Mouse (Mus musculus) liver, postnatal 0 days (tissue): ENCODE results near the gene Fam83e. TPM values are rescaled to one million over a fixed set of nuclear protein-coding genes. Genes with fewer than 3 reads are reported as not detected.

Experiments
- ATAC-seq: fragments of 200-750 bp; cut with Nextera tagmentation; 2 replicates; pipeline ENCODE4 v1.8.0; 2017; ENCODE audit warnings: mild to moderate bottlenecking, moderate library complexity
- DNase-seq: peaks from one replicate; pipeline ENCODE4 v3.0.0-alpha.2; 2016
- H3K27ac ChIP-seq: fragments of 300-500 bp; sonication (generic); 2 replicates; pipeline ENCODE4 v1.5.1; 2014; ENCODE audit warnings: antibody characterized with exemption, moderate library complexity, mild to moderate bottlenecking, low read depth
- H3K27me3 ChIP-seq: fragments of 300-500 bp; sonication (generic); 2 replicates; pipeline ENCODE4 v1.6.1; 2014; ENCODE audit warnings: low read length, control low read depth, mixed read lengths; ENCODE audit not compliant: insufficient read depth
- H3K36me3 ChIP-seq: fragments of 300-500 bp; sonication (generic); replicated peaks from 2 replicates; pipeline ENCODE4 v1.6.1; 2014; ENCODE audit warnings: mild to moderate bottlenecking, control low read depth, low read length, moderate library complexity, mixed read lengths; ENCODE audit not compliant: insufficient read depth
- H3K4me1 ChIP-seq: fragments of 300-500 bp; sonication (generic); 2 replicates; pipeline ENCODE4 v1.6.1; 2014; ENCODE audit warnings: antibody characterized with exemption, mild to moderate bottlenecking, control low read depth; ENCODE audit not compliant: insufficient read depth
- H3K4me2 ChIP-seq: fragments of 300-500 bp; sonication (generic); 2 replicates; pipeline ENCODE4 v1.6.1; 2014; ENCODE audit warnings: low read depth, mild to moderate bottlenecking, low read length, moderate library complexity, mixed read lengths
- H3K4me3 ChIP-seq: fragments of 300-500 bp; sonication (generic); 2 replicates; pipeline ENCODE4 v1.5.1; 2014; ENCODE audit warnings: low read depth, low read length
- H3K9ac ChIP-seq: fragments of 300-500 bp; sonication (generic); replicated peaks from 2 replicates; pipeline ENCODE4 v1.6.1; 2014; ENCODE audit warnings: mild to moderate bottlenecking, moderate library complexity
- H3K9me3 ChIP-seq: fragments of 300-500 bp; sonication (generic); 2 replicates; pipeline ENCODE4 v1.6.1; 2016; ENCODE audit warnings: mild to moderate bottlenecking, control low read depth, low read length, mixed read lengths
- CTCF ChIP-seq: sonication (generic); IDR thresholded peaks from 2 replicates; pipeline ENCODE4 v1.5.1; 2016; ENCODE audit warnings: antibody characterized with exemption, low read depth
- EP300 ChIP-seq: IDR thresholded peaks from 2 replicates; pipeline ENCODE4 v1.6.1; 2016; ENCODE audit warnings: antibody characterized with exemption, low read depth, mild to moderate bottlenecking
- WGBS: fragments of 180-500 bp; shearing (Covaris S2); extraction: QIAGEN DNeasy Blood & Tissue Kit; methylation state at CpG from one replicate; pipeline ENCODE4 v1.1.7; 2014; ENCODE audit not compliant: insufficient replicate concordance; 5-methylcytosine and 5-hydroxymethylcytosine counted together
- polyA plus RNA-seq: library from polyadenylated mRNA; unstranded; fragments of >200 nt; fragmentation: Nextera tagmentation; extraction: Ambion mirVana; gene quantifications from 2 replicates; pipeline ENCODE4 v1.2.1, GENCODE M21; 2015

Gene Fam83e
- polyA plus RNA-seq, 1 experiment from 2014 or later = 0.13 TPM

- H3K27me3 ChIP-seq = no peaks in the 10 kb centered on the region
- H3K9ac ChIP-seq = no peak overlapping the region
- TF ChIP-seq EP300 (peak; percentile 12; the same call in 1 of the 2 replicates), CTCF (no peak)
- no peak overlapping the region for H3K4me3 ChIP-seq
- DNase-seq (no peak), ATAC-seq (peak; percentile 67)
- no peaks in the 10 kb centered on the region for H3K9me3 ChIP-seq
- H3K4me2 ChIP-seq = no peak overlapping the region
- 57% methylated on average over 2 of the region's 2 CpGs for WGBS
- no peak overlapping the region for H3K27ac ChIP-seq
- H3K36me3 ChIP-seq = no peaks in the 10 kb centered on the region
- no peaks in the 10 kb centered on the region for H3K4me1 ChIP-seq
These were observed 28.6 kb upstream of the Fam83e start for GRCm38 (mm10) chr7:45692364-45692763.

- no peak for ATAC-seq
- no peak within 1 kb of the TSS for H3K4me3 ChIP-seq
These were observed 27.0 kb upstream of the Fam83e start, which contains the start of gene Sec1 for GRCm38 (mm10) chr7:45693921-45694591. TSS of gene Sec1 (minus strand) at chr7:45694402.

DNA sequence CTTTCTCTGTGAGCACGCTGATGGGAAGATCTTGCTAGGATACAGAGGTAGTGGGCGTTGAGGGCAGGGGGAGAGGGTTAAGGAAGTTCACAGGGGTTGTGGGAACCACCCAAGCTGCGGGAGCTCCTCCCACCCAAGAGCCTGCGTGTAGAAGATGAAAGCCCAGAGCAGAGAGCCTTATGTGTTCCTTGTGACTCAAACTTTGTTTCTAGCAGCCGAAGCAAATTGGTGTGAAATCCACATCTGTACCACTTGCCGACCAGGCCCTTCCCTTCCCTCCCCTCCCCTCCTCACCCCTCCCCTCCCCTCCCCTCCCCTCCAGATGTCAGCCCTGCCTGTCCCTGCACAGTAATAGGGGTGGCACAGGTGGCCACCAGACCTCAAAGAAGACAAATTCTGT is 25.9 kb upstream of the Fam83e start:
- Histone ChIP-seq H3K27ac (no peak overlapping the region), H3K27me3 (peaks cover 19% of the 10 kb centered on the region), H3K4me3 (no peak overlapping the region), H3K9me3 (no peaks in the 10 kb centered on the region), H3K9ac (no peak overlapping the region), H3K4me1 (peaks cover 4% of the 10 kb centered on the region), H3K36me3 (no peaks in the 10 kb centered on the region), H3K4me2 (no peak overlapping the region)
- no peak for TF ChIP-seq EP300
- TF ChIP-seq CTCF = no peak
- DNase-seq = no peak
- no peak for ATAC-seq
- 24% methylated on average over 6 of the region's 6 CpGs for WGBS

More at GRCm38 (mm10) chr7:45693921-45694591, 27.0 kb upstream of the Fam83e start, which contains the start of gene Sec1:
- no peak within 1 kb of the TSS for H3K27ac ChIP-seq
- H3K9me3 ChIP-seq = no peaks in the 10 kb centered on the region
- no peaks in the 10 kb centered on the region for H3K4me1 ChIP-seq
- WGBS = 89% methylated on average over 50 of the region's 50 CpGs
- TF ChIP-seq EP300 (no peak), CTCF (no peak)
- DNase-seq = no peak
- H3K27me3 ChIP-seq = peaks cover 8% of the 10 kb centered on the region
- no peak within 1 kb of the TSS for H3K4me2 ChIP-seq
- H3K9ac ChIP-seq = no peak within 1 kb of the TSS
- H3K36me3 ChIP-seq = no peaks in the 10 kb centered on the region

- Histone ChIP-seq H3K27me3 (peaks cover 31% of the 10 kb centered on the region), H3K9me3 (no peaks in the 10 kb centered on the region), H3K4me1 (peaks cover 10% of the 10 kb centered on the region), H3K36me3 (no peaks in the 10 kb centered on the region), H3K4me2 (no peak overlapping the region), H3K4me3 (no peak overlapping the region), H3K9ac (no peak overlapping the region), H3K27ac (no peak overlapping the region)
- 67% methylated on average over 5 of the region's 7 CpGs for WGBS
- no peak for ATAC-seq
- TF ChIP-seq EP300 (no peak), CTCF (no peak)
- DNase-seq = no peak
These were observed 23.1 kb upstream of the Fam83e start for GRCm38 (mm10) chr7:45697894-45698293.

- peaks cover 20% of the 10 kb centered on the region for H3K4me1 ChIP-seq
- WGBS = 5% methylated on average over 32 of the region's 36 CpGs
- peak within 1 kb of the TSS; percentile 52 for H3K4me2 ChIP-seq
- no peak for TF ChIP-seq CTCF
- no peak for TF ChIP-seq EP300
- ATAC-seq (no peak), DNase-seq (no peak)
- H3K27me3 ChIP-seq = peaks cover 31% of the 10 kb centered on the region
- no peak within 1 kb of the TSS for H3K4me3 ChIP-seq
- no peaks in the 10 kb centered on the region for H3K36me3 ChIP-seq
- no peak within 1 kb of the TSS for H3K27ac ChIP-seq
- no peaks in the 10 kb centered on the region for H3K9me3 ChIP-seq
- no peak within 1 kb of the TSS for H3K9ac ChIP-seq
These were observed 21.4 kb upstream of the Fam83e start, which contains the start of gene Car11 for GRCm38 (mm10) chr7:45699523-45700141. TSS of gene Car11 (plus strand) at chr7:45699843.

DNA sequence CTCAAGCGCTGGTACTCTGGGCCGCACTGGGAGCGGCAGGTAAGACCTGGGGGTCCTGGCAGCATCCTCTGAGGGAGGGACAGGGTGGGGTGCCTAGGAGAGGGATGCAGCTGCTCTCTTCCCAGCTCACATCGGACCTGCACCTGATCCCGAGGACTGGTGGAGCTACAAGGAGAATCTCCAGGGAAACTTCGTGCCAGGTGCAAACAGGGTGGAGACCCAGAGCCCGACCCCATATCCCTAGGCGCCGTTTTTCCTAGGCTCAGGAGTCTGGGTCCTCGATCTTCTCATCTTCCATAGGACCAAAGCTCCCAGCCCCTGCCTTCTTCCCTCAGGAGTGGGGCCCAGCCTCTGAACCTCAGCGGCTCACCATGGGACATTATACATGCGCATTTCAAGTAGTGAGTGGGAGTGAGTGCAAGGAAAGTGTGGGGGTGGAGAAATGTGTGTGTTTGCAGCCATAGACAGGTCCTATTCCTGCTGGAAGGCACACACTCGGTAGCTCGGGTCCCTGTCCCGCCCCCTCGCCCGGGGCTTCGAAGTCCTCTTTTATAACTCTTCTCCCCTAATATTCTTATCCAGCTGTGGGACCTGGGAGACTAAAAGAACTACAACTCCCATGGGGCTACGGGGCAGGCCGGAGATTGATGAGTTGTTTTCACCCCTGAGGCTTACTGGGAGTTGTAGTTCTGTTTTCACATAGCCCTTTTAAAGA is 20.6 kb upstream of the Fam83e start:
- Histone ChIP-seq H3K27ac (no peak overlapping the region), H3K4me2 (peak overlapping the region; percentile 52), H3K36me3 (no peaks in the 10 kb centered on the region), H3K4me1 (peaks cover 28% of the 10 kb centered on the region), H3K9me3 (no peaks in the 10 kb centered on the region), H3K27me3 (peaks cover 31% of the 10 kb centered on the region), H3K4me3 (no peak overlapping the region), H3K9ac (no peak overlapping the region)
- WGBS = 2% methylated on average over 20 of the region's 20 CpGs
- DNase-seq = peak; percentile 71
- no peak for TF ChIP-seq EP300
- ATAC-seq = no peak
